Mouse (Mus musculus) small intestine, adult 2 months (tissue): Measurements from ENCODE around the gene Qpct.

ENCODE experiments used
- CTCF ChIP-seq: fragments of 200-500 bp; IDR thresholded peaks from 2 replicates; pipeline ENCODE4 v1.5.1; 2012; ENCODE audit warnings: low read depth, mild to moderate bottlenecking, control low read depth, inconsistent platforms, low read length, moderate library complexity, mixed read lengths; ENCODE audit not compliant: insufficient replicate concordance, insufficient read length; ENCODE audit errors: extremely low read depth
- POLR2A ChIP-seq: fragments of 200-500 bp; IDR thresholded peaks from 2 replicates; pipeline ENCODE4 v1.6.1; 2012; ENCODE audit warnings: low read depth, mild to moderate bottlenecking, control low read depth, inconsistent platforms, low read length, moderate library complexity

DNA sequence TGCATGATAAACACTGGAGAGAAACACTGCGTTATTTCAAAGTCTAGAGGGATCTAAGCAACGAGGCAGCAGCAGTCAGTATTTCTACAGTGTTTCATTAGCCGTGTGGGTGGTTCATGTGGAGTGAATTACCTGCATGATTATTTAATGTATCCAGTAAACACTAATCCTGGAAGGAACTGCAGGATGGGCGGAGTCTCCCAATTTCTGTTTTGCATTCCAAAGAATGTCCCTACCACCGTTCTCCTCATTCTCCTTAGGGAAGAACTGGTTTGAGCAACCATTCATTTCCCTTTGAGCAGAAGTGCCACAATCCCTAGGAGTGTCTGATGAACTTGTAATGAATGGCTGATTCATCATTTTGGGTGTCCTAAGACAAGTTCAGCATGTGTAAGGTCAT, 8.5 kb downstream of the Qpct start:
- TF ChIP-seq CTCF, result no peak
- no peak for TF ChIP-seq POLR2A
